Mouse (Mus musculus) heart, embryonic 11.5 days (tissue): ENCODE measurements at regions not wholly inside any gene's neighbourhood (a gene's known extent, or its start where the extent isn't known, plus 50 kb on each side); places are given as distances from the start of the nearest gene placed in this dataset.

ENCODE experiments used
- ATAC-seq: fragments of 200-750 bp; cut with Nextera tagmentation; replicated peaks from 2 replicates; pipeline ENCODE4 v1.8.0; 2017; ENCODE audit warnings: moderate library complexity; ENCODE audit not compliant: insufficient number of reproducible peaks, low FRiP score, low TSS enrichment
- H3K27ac ChIP-seq: fragments of 300-500 bp; sonication (generic); 2 replicates; pipeline ENCODE4 v1.5.1; 2014; ENCODE audit warnings: mild to moderate bottlenecking, low read depth, low read length
- H3K27me3 ChIP-seq: fragments of 300-500 bp; sonication (generic); 2 replicates; pipeline ENCODE4 v1.6.1; 2014; ENCODE audit warnings: mild to moderate bottlenecking, low read length, mixed read lengths; ENCODE audit not compliant: control insufficient read depth, insufficient read depth
- H3K36me3 ChIP-seq: fragments of 300-500 bp; sonication (generic); 2 replicates; pipeline ENCODE4 v1.6.1; 2014; ENCODE audit warnings: mild to moderate bottlenecking, low read length, moderate library complexity, mixed read lengths; ENCODE audit not compliant: control insufficient read depth, insufficient read depth
- H3K4me1 ChIP-seq: fragments of 300-500 bp; sonication (generic); 2 replicates; pipeline ENCODE4 v1.6.1; 2014; ENCODE audit warnings: low read length; ENCODE audit not compliant: control insufficient read depth, insufficient read depth
- H3K4me2 ChIP-seq: fragments of 300-500 bp; sonication (generic); 2 replicates; pipeline ENCODE4 v1.6.1; 2014; ENCODE audit warnings: mild to moderate bottlenecking, moderate library complexity
- H3K4me3 ChIP-seq: fragments of 300-500 bp; sonication (generic); 2 replicates; pipeline ENCODE4 v1.5.1; 2014; ENCODE audit warnings: low read depth, low read length
- H3K9ac ChIP-seq: fragments of 300-500 bp; sonication (generic); 2 replicates; pipeline ENCODE4 v1.6.1; 2014; ENCODE audit warnings: mild to moderate bottlenecking, low read depth, low read length, moderate library complexity
- H3K9me3 ChIP-seq: fragments of 300-500 bp; sonication (generic); replicated peaks from 2 replicates; pipeline ENCODE4 v1.6.1; 2016; ENCODE audit warnings: low read length; ENCODE audit not compliant: control insufficient read depth
- WGBS: fragments of 180-500 bp; shearing (Covaris S2); extraction: QIAGEN DNeasy Blood & Tissue Kit; methylation state at CpG from one replicate; pipeline ENCODE4 v1.1.7; 2014; ENCODE audit not compliant: insufficient replicate concordance; 5-methylcytosine and 5-hydroxymethylcytosine counted together

GRCm38 (mm10) chr11:40624126-40624778, 70.8 kb downstream of the Mat2b start:
- 79% methylated on average over 3 of the region's 3 CpGs for WGBS
- no peaks in the 10 kb centered on the region for H3K36me3 ChIP-seq
- no peaks in the 10 kb centered on the region for H3K27me3 ChIP-seq
- H3K4me2 ChIP-seq: no peak overlapping the region
- H3K4me3 ChIP-seq: no peak overlapping the region
- H3K4me1 ChIP-seq: no peaks in the 10 kb centered on the region
- no peaks in the 10 kb centered on the region for H3K9me3 ChIP-seq
- no peak overlapping the region for H3K27ac ChIP-seq
- H3K9ac ChIP-seq: no peak overlapping the region
- no peak for ATAC-seq

GRCm38 (mm10) chr11:40620036-40620435, 75.0 kb downstream of the Mat2b start:
- H3K4me2 ChIP-seq: no peak overlapping the region
- no peaks in the 10 kb centered on the region for H3K9me3 ChIP-seq
- no peak overlapping the region for H3K4me3 ChIP-seq
- H3K9ac ChIP-seq: no peak overlapping the region
- H3K36me3 ChIP-seq: no peaks in the 10 kb centered on the region
- H3K27me3 ChIP-seq: no peaks in the 10 kb centered on the region
- ATAC-seq: no peak
- H3K4me1 ChIP-seq: no peaks in the 10 kb centered on the region
- no peak overlapping the region for H3K27ac ChIP-seq
- 68% methylated on average over 7 of the region's 7 CpGs for WGBS

- no peaks in the 10 kb centered on the region for H3K9me3 ChIP-seq
- H3K27me3 ChIP-seq: no peaks in the 10 kb centered on the region
- no peak overlapping the region for H3K4me3 ChIP-seq
- H3K9ac ChIP-seq: no peak overlapping the region
- no peak overlapping the region for H3K4me2 ChIP-seq
- 86% methylated on average over 9 of the region's 9 CpGs for WGBS
- no peak for ATAC-seq
- no peaks in the 10 kb centered on the region for H3K4me1 ChIP-seq
- no peaks in the 10 kb centered on the region for H3K36me3 ChIP-seq
- no peak overlapping the region for H3K27ac ChIP-seq
These were observed 92.0 kb downstream of the Mat2b start for GRCm38 (mm10) chr11:40603008-40603407.

GRCm38 (mm10) chr11:40601572-40601909, 93.5 kb downstream of the Mat2b start:
- ATAC-seq: no peak
- Histone ChIP-seq H3K27ac (no peak overlapping the region), H3K9ac (no peak overlapping the region), H3K9me3 (no peaks in the 10 kb centered on the region), H3K4me1 (no peaks in the 10 kb centered on the region), H3K4me2 (no peak overlapping the region), H3K36me3 (no peaks in the 10 kb centered on the region), H3K4me3 (no peak overlapping the region), H3K27me3 (no peaks in the 10 kb centered on the region)
- WGBS: 0% methylated on average over 1 of the region's 1 CpGs

- Histone ChIP-seq H3K27me3 (no peaks in the 10 kb centered on the region), H3K9me3 (no peaks in the 10 kb centered on the region), H3K4me2 (no peak overlapping the region), H3K9ac (no peak overlapping the region), H3K4me1 (no peaks in the 10 kb centered on the region), H3K4me3 (no peak overlapping the region), H3K36me3 (no peaks in the 10 kb centered on the region), H3K27ac (no peak overlapping the region)
- no peak for ATAC-seq
- WGBS: 14% methylated on average over 11 of the region's 11 CpGs
These were observed 94.0 kb downstream of the Mat2b start for GRCm38 (mm10) chr11:40600773-40601571.

- WGBS: 6% methylated on average over 15 of the region's 15 CpGs
These were observed 94.8 kb downstream of the Mat2b start for GRCm38 (mm10) chr11:40599956-40600772.

GRCm38 (mm10) chr11:40596347-40596746, 98.7 kb downstream of the Mat2b start:
- Histone ChIP-seq H3K27ac (no peak overlapping the region), H3K4me3 (no peak overlapping the region), H3K36me3 (no peaks in the 10 kb centered on the region), H3K9me3 (no peaks in the 10 kb centered on the region), H3K4me1 (no peaks in the 10 kb centered on the region), H3K27me3 (no peaks in the 10 kb centered on the region), H3K4me2 (no peak overlapping the region), H3K9ac (no peak overlapping the region)
- 58% methylated on average over 3 of the region's 3 CpGs for WGBS
- no peak for ATAC-seq

More at GRCm38 (mm10) chr11:40599956-40600772, 94.8 kb downstream of the Mat2b start:
- ATAC-seq: no peak
- Histone ChIP-seq H3K4me2 (peak overlapping the region; percentile 19), H3K27me3 (no peaks in the 10 kb centered on the region), H3K9me3 (no peaks in the 10 kb centered on the region), H3K4me3 (no peak overlapping the region), H3K36me3 (no peaks in the 10 kb centered on the region), H3K4me1 (no peaks in the 10 kb centered on the region), H3K9ac (no peak overlapping the region), H3K27ac (no peak overlapping the region)

- no peaks in the 10 kb centered on the region for H3K9me3 ChIP-seq
- 73% methylated on average over 4 of the region's 4 CpGs for WGBS
- H3K27me3 ChIP-seq: no peaks in the 10 kb centered on the region
- no peaks in the 10 kb centered on the region for H3K36me3 ChIP-seq
- ATAC-seq: no peak
- no peak overlapping the region for H3K4me2 ChIP-seq
- no peak overlapping the region for H3K27ac ChIP-seq
- no peak overlapping the region for H3K9ac ChIP-seq
- H3K4me1 ChIP-seq: no peaks in the 10 kb centered on the region
- H3K4me3 ChIP-seq: no peak overlapping the region
These were observed 102.9 kb downstream of the Mat2b start for GRCm38 (mm10) chr11:40592056-40592455.
